Mouse (Mus musculus) cerebellum, postnatal 36 days (tissue): ENCODE results near the gene Ccdc40.

Experiments used
- DNase-seq, 2 experiments: peaks; one replicate each; pipeline ENCODE4 v3.0.0; 2021 to 2022; ENCODE audit warnings: mixed read lengths in 2 of 2

The Ccdc40 gene

GRCm38 (mm10) chr11:119209371-119210025 is 18.9 kb upstream of the Ccdc40 start:
- peak; percentile 71 to 72 for DNase-seq

- DNase-seq: peak; percentile 92 to 93
These were observed 17.9 kb upstream of the Ccdc40 start for GRCm38 (mm10) chr11:119210321-119211100.

GRCm38 (mm10) chr11:119211604-119212309 is 16.6 kb upstream of the Ccdc40 start:
- no peak for DNase-seq

- no peak for DNase-seq
These were observed 15.0 kb upstream of the Ccdc40 start for GRCm38 (mm10) chr11:119213166-119213885.

GRCm38 (mm10) chr11:119215038-119215904 is 13.1 kb upstream of the Ccdc40 start:
- peak; percentile 61 to 64 for DNase-seq

GRCm38 (mm10) chr11:119215905-119216507 is 12.4 kb upstream of the Ccdc40 start:
- DNase-seq: peak; percentile 96 to 98

GRCm38 (mm10) chr11:119217861-119218260 is 10.5 kb upstream of the Ccdc40 start:
- no peak for DNase-seq

GRCm38 (mm10) chr11:119219816-119220465 is 8.4 kb upstream of the Ccdc40 start:
- peak; percentile 91 to 94 for DNase-seq

GRCm38 (mm10) chr11:119221812-119222510 is 6.4 kb upstream of the Ccdc40 start:
- DNase-seq: no peak

GRCm38 (mm10) chr11:119223124-119223890 is 5.1 kb upstream of the Ccdc40 start:
- DNase-seq: peak in 1 of 2 experiments; percentile 43

- no peak for DNase-seq
These were observed 3.4 kb upstream of the Ccdc40 start for GRCm38 (mm10) chr11:119224926-119225325.

GRCm38 (mm10) chr11:119225634-119226033 is 2.7 kb upstream of the Ccdc40 start:
- no peak for DNase-seq

- DNase-seq: peak in 1 of 2 experiments; percentile 42
These were observed 781 bp upstream of the Ccdc40 start for GRCm38 (mm10) chr11:119227591-119227990.

- DNase-seq: peak in 1 of 2 experiments; percentile 53
These were observed 664 bp downstream of the Ccdc40 start for GRCm38 (mm10) chr11:119228846-119229626.

GRCm38 (mm10) chr11:119234770-119235169 is 6.4 kb downstream of the Ccdc40 start:
- no peak for DNase-seq

GRCm38 (mm10) chr11:119235596-119235995 is 7.2 kb downstream of the Ccdc40 start:
- DNase-seq: peak; percentile 52 to 66

- DNase-seq: no peak
These were observed 8.0 kb downstream of the Ccdc40 start for GRCm38 (mm10) chr11:119236354-119236753.

GRCm38 (mm10) chr11:119237007-119237406 is 8.6 kb downstream of the Ccdc40 start:
- DNase-seq: no peak
